Mouse (Mus musculus): ENCODE measurements around the gene Tomm5. TPM values are rescaled to one million over a fixed set of nuclear protein-coding genes. Genes with fewer than 3 reads are reported as not detected.

The Tomm5 gene
- polyA plus RNA-seq, 1 experiment from 2014 or later = 185 TPM

GRCm38 (mm10) chr4:45108456-45109110, 669 bp upstream of the Tomm5 start:
- H3K27ac ChIP-seq (ENCODE audit: low read depth, low read length) = no peak overlapping the region
- H3K27me3 ChIP-seq (replicated peaks; ENCODE audit: control insufficient read depth, insufficient read depth, low read length) = peaks cover 3% of the 10 kb centered on the region; the same call in 1 of the 2 replicates
- WGBS = 67% methylated on average over 8 of the region's 8 CpGs
- no peak overlapping the region for H3K9ac ChIP-seq (ENCODE audit: low read depth, low read length)
- H3K9me3 ChIP-seq (ENCODE audit: control insufficient read depth, low read length) = no peaks in the 10 kb centered on the region
- ATAC-seq = no peak
- peaks cover 10% of the 10 kb centered on the region for H3K4me1 ChIP-seq (ENCODE audit: control insufficient read depth, insufficient read depth, low read depth, low read length)
- H3K4me2 ChIP-seq (ENCODE audit: low read length) = peak overlapping the region; percentile 15; the same call in 1 of the 2 replicates
- H3K36me3 ChIP-seq (ENCODE audit: control insufficient read depth, insufficient read depth, low read length) = 0 out of 2 replicates have a peak, but pooled peaks cover 8% of the 10 kb centered on the region
- H3K4me3 ChIP-seq (ENCODE audit: low read length) = no peak overlapping the region

DNA sequence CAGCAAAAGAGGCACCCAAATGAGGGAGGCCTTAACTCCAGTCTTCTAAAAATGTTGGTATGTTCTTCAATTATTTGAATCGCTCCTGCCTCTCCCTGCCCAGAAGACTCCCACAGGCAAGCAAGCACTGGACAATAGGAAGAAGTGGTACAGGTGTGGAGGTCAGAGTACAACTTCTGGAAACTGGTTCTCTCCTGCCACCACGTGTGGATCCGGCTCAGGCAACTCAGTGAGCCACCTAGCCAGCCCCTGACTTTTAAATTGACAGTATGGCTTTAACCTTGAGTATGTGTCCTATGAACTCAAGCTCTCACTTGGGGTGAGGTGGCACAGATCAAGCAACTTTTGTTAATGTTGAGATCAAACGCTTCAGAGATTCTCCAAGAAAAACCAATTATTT, 848 bp downstream of the Tomm5 start:
- WGBS = 10% methylated on average over 4 of the region's 4 CpGs
- Histone ChIP-seq H3K36me3 (ENCODE audit: control insufficient read depth, insufficient read depth, low read length) (0 out of 2 replicates have a peak, but pooled peaks cover 10% of the 10 kb centered on the region), H3K4me1 (ENCODE audit: control insufficient read depth, insufficient read depth, low read depth, low read length) (peaks cover 10% of the 10 kb centered on the region), H3K4me3 (ENCODE audit: low read length) (peak overlapping the region; percentile 93), H3K9ac (ENCODE audit: low read depth, low read length) (peak overlapping the region; percentile 91), H3K27ac (ENCODE audit: low read depth, low read length) (no peak overlapping the region), H3K27me3 (replicated peaks; ENCODE audit: control insufficient read depth, insufficient read depth, low read length) (no peaks in the 10 kb centered on the region), H3K9me3 (ENCODE audit: control insufficient read depth, low read length) (no peaks in the 10 kb centered on the region), H3K4me2 (ENCODE audit: low read length) (peak overlapping the region; percentile 63)
- no peak for ATAC-seq

DNA sequence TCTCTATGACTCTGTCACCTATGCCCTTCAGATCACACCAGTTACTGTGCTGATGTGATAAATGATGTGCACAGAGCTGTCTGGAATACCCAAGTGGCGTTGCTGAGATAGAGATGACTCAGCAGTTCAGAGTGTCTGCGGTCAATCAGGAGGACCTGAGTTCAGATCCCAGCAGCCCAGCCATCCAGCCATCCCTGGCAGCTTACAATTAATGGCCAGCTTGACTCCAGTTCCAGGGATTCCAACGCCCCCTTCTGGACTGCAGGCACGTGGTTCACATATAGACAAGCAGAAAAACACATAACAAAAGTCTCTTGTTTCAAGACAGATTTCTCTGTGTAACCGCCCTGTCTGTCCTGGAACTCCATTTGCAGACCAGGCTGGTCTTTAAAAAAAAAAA, 1.5 kb downstream of the Tomm5 start:
- ATAC-seq = no peak
- Histone ChIP-seq H3K36me3 (ENCODE audit: control insufficient read depth, insufficient read depth, low read length) (0 out of 2 replicates have a peak, but pooled peaks cover 10% of the 10 kb centered on the region), H3K27ac (ENCODE audit: low read depth, low read length) (no peak overlapping the region), H3K27me3 (replicated peaks; ENCODE audit: control insufficient read depth, insufficient read depth, low read length) (no peaks in the 10 kb centered on the region), H3K4me3 (ENCODE audit: low read length) (no peak overlapping the region), H3K4me1 (ENCODE audit: control insufficient read depth, insufficient read depth, low read depth, low read length) (peaks cover 10% of the 10 kb centered on the region), H3K4me2 (ENCODE audit: low read length) (peak overlapping the region; percentile 63; the same call in 1 of the 2 replicates), H3K9me3 (ENCODE audit: control insufficient read depth, low read length) (no peaks in the 10 kb centered on the region), H3K9ac (ENCODE audit: low read depth, low read length) (no peak overlapping the region)
- 67% methylated on average over 5 of the region's 5 CpGs for WGBS

DNA sequence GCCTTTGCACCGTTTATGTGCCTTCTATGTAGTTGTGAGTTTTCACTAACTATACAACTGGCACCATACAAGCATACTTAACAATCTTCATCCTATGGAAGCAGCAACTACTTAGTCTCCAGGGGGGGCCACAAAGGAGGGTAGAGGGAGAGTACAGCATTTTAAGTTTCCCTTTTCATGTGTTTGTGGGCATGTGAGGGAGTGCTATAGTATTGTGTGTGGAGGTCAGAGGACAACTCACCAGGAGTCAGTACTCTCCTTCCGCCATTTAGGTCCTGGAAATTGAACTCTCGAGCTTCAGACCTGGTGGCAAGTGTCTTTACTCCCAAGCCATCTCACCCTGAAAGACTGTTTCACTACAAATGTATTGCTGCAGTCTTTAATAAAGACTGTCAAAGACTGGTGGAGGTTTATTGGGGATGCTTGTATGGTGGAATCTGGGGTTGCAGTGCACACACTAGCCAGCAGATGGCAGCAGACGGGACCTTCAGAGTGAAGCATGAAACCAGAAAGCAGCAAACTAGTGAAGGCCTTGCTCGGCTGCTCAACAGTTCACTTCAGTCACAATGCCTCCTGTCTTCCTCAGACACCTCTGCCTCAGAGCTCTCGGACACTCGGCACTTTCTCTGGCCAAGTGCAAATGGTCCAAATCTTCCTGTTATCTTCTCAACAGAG, 10.6 kb downstream of the Tomm5 start:
- WGBS = 25% methylated on average over 7 of the region's 7 CpGs
- peak; percentile 73; the same call in 1 of the 2 replicates for ATAC-seq

GRCm38 (mm10) chr4:45084895-45085290, 23.0 kb downstream of the Tomm5 start:
- Histone ChIP-seq H3K27me3 (replicated peaks; ENCODE audit: control insufficient read depth, insufficient read depth, low read length) (no peaks in the 10 kb centered on the region), H3K4me2 (ENCODE audit: low read length) (peak overlapping the region; percentile 75), H3K4me1 (ENCODE audit: control insufficient read depth, insufficient read depth, low read depth, low read length) (peaks cover 7% of the 10 kb centered on the region), H3K27ac (ENCODE audit: low read depth, low read length) (peak overlapping the region; percentile 92), H3K36me3 (ENCODE audit: control insufficient read depth, insufficient read depth, low read length) (no peaks in the 10 kb centered on the region), H3K4me3 (ENCODE audit: low read length) (peak overlapping the region; percentile 88), H3K9ac (ENCODE audit: low read depth, low read length) (peak overlapping the region; percentile 99), H3K9me3 (ENCODE audit: control insufficient read depth, low read length) (no peaks in the 10 kb centered on the region)
- 42% methylated on average over 8 of the region's 8 CpGs for WGBS
- ATAC-seq = no peak; the same call in 1 of the 2 replicates

More for the DNA sequence above, 10.6 kb downstream of the Tomm5 start:
- 0 out of 2 replicates have a peak, but pooled peaks cover 3% of the 10 kb centered on the region for H3K36me3 ChIP-seq (ENCODE audit: control insufficient read depth, insufficient read depth, low read length)
- H3K4me2 ChIP-seq (ENCODE audit: low read length) = no peak overlapping the region
- no peak overlapping the region for H3K27ac ChIP-seq (ENCODE audit: low read depth, low read length)
- no peaks in the 10 kb centered on the region for H3K27me3 ChIP-seq (replicated peaks; ENCODE audit: control insufficient read depth, insufficient read depth, low read length)
- H3K9me3 ChIP-seq (ENCODE audit: control insufficient read depth, low read length) = no peaks in the 10 kb centered on the region
- H3K9ac ChIP-seq (ENCODE audit: low read depth, low read length) = no peak overlapping the region
- no peak overlapping the region for H3K4me3 ChIP-seq (ENCODE audit: low read length)
- no peaks in the 10 kb centered on the region for H3K4me1 ChIP-seq (ENCODE audit: control insufficient read depth, insufficient read depth, low read depth, low read length)

GRCm38 (mm10) chr4:45084021-45084894, 23.7 kb downstream of the Tomm5 start, which contains the start of gene Fbxo10:
Gene Fbxo10, minus strand, starts transcription at chr4:45084604.
- Histone ChIP-seq H3K27ac (ENCODE audit: low read depth, low read length) (peak within 1 kb of the TSS; percentile 92), H3K9ac (ENCODE audit: low read depth, low read length) (peak within 1 kb of the TSS; percentile 99), H3K27me3 (replicated peaks; ENCODE audit: control insufficient read depth, insufficient read depth, low read length) (no peaks in the 10 kb centered on the region), H3K4me1 (ENCODE audit: control insufficient read depth, insufficient read depth, low read depth, low read length) (peaks cover 7% of the 10 kb centered on the region), H3K4me3 (ENCODE audit: low read length) (peak within 1 kb of the TSS; percentile 88), H3K36me3 (ENCODE audit: control insufficient read depth, insufficient read depth, low read length) (no peaks in the 10 kb centered on the region), H3K9me3 (ENCODE audit: control insufficient read depth, low read length) (no peaks in the 10 kb centered on the region), H3K4me2 (ENCODE audit: low read length) (peak within 1 kb of the TSS; percentile 75)
- ATAC-seq = peak; percentile 95
- WGBS = under 1% methylated on average over 68 of the region's 77 CpGs

GRCm38 (mm10) chr4:45083487-45083886, 24.4 kb downstream of the Tomm5 start:
- 2% methylated on average over 8 of the region's 8 CpGs for WGBS
- Histone ChIP-seq H3K4me3 (ENCODE audit: low read length) (peak overlapping the region; percentile 88), H3K4me1 (ENCODE audit: control insufficient read depth, insufficient read depth, low read depth, low read length) (peaks cover 7% of the 10 kb centered on the region), H3K27me3 (replicated peaks; ENCODE audit: control insufficient read depth, insufficient read depth, low read length) (no peaks in the 10 kb centered on the region), H3K4me2 (ENCODE audit: low read length) (peak overlapping the region; percentile 75), H3K36me3 (ENCODE audit: control insufficient read depth, insufficient read depth, low read length) (0 out of 2 replicates have a peak, but pooled peaks cover 2% of the 10 kb centered on the region), H3K9me3 (ENCODE audit: control insufficient read depth, low read length) (no peaks in the 10 kb centered on the region), H3K27ac (ENCODE audit: low read depth, low read length) (peak overlapping the region; percentile 56), H3K9ac (ENCODE audit: low read depth, low read length) (peak overlapping the region; percentile 99)
- no peak for ATAC-seq

DNA sequence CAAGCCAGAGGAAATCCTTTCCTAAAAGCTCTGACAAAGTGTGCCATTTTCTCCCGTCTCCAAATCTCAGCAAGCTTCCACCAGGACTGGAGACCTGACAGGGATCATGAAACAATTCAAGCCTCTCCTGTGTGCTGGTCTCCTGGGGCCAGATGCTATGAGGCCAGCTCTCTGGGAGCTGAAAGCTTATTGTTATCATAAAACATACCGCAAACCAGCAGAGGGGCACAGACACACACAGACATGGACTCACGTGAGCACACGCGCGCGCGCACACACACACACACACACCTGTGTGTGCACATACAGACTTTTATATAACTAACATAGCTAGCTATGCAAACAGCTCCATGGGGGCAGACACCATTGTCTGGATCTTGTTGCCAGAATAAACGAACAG, 25.0 kb downstream of the Tomm5 start:
- Histone ChIP-seq H3K4me3 (ENCODE audit: low read length) (peak overlapping the region; percentile 88), H3K27me3 (replicated peaks; ENCODE audit: control insufficient read depth, insufficient read depth, low read length) (no peaks in the 10 kb centered on the region), H3K9ac (ENCODE audit: low read depth, low read length) (peak overlapping the region; percentile 99; the same call in 1 of the 2 replicates), H3K36me3 (ENCODE audit: control insufficient read depth, insufficient read depth, low read length) (0 out of 2 replicates have a peak, but pooled peaks cover 2% of the 10 kb centered on the region), H3K9me3 (ENCODE audit: control insufficient read depth, low read length) (no peaks in the 10 kb centered on the region; the same call in 1 of the 2 replicates), H3K4me2 (ENCODE audit: low read length) (peak overlapping the region; percentile 75), H3K27ac (ENCODE audit: low read depth, low read length) (peak overlapping the region; percentile 45), H3K4me1 (ENCODE audit: control insufficient read depth, insufficient read depth, low read depth, low read length) (peaks cover 7% of the 10 kb centered on the region)
- ATAC-seq = 0 out of 2 replicates have a peak, but pooled peaks have one; percentile 15
- WGBS = 48% methylated on average over 9 of the region's 9 CpGs
